Mouse (Mus musculus) MEL (cell line): ENCODE measurements at regions not wholly inside any gene's neighbourhood (a gene's known extent, or its start where the extent isn't known, plus 50 kb on each side); places are given as distances from the start of the nearest gene placed in this dataset.

Experiments used
- DNase-seq: peaks from one replicate; pipeline ENCODE4 v3.0.0; 2011; ENCODE audit warnings: low read depth, low spot score
- H3K27ac ChIP-seq: 2 replicates; pipeline ENCODE4 v1.5.1; 2012; ENCODE audit warnings: low read depth, mild to moderate bottlenecking, control low read depth, low read length, moderate library complexity; ENCODE audit not compliant: control insufficient read depth
- H3K27me3 ChIP-seq, 2 experiments: fragments of 150-350 bp in 1 of 2; sonication (generic) in 1 of 2; 2 replicates each; pipeline ENCODE4 v1.6.1; 2012; ENCODE audit warnings: low read length in 2 of 2, mild to moderate bottlenecking in 2 of 2, improper control_type of control experiment in 1 of 2, moderate library complexity in 1 of 2; ENCODE audit not compliant: insufficient read depth in 2 of 2, control insufficient read depth in 1 of 2
- H3K36me3 ChIP-seq, 2 experiments: 2 replicates each; pipeline ENCODE4 v1.6.1; 2012 to 2014; ENCODE audit warnings: low read length in 2 of 2, improper control_type of control experiment in 1 of 2, inconsistent platforms in 1 of 2, mild to moderate bottlenecking in 1 of 2; ENCODE audit not compliant: insufficient read depth in 2 of 2, control insufficient read depth in 1 of 2
- H3K4me1 ChIP-seq, 2 experiments: fragments of 150-350 bp in 1 of 2; sonication (generic) in 1 of 2; 2 replicates each; pipeline ENCODE4 v1.6.1; 2012; ENCODE audit warnings: low read length in 2 of 2, improper control_type of control experiment in 1 of 2, mild to moderate bottlenecking in 1 of 2; ENCODE audit not compliant: insufficient read depth in 2 of 2, control insufficient read depth in 1 of 2
- H3K4me3 ChIP-seq, 2 experiments: fragments of 150-350 bp in 1 of 2; sonication (generic) in 1 of 2; 2 replicates each; pipeline ENCODE4 v1.5.1; 2012; ENCODE audit warnings: low read depth in 2 of 2, low read length in 2 of 2, mild to moderate bottlenecking in 2 of 2, moderate library complexity in 2 of 2, control low read depth in 1 of 2, improper control_type of control experiment in 1 of 2; ENCODE audit not compliant: control insufficient read depth in 1 of 2, insufficient read depth in 1 of 2
- H3K79me2 ChIP-seq: 2 replicates; pipeline ENCODE4 v1.6.1; 2012; ENCODE audit warnings: mild to moderate bottlenecking, low read length, moderate library complexity; ENCODE audit not compliant: control insufficient read depth, poor library complexity, insufficient read depth
- H3K9ac ChIP-seq: 2 replicates; pipeline ENCODE4 v1.6.1; 2012; ENCODE audit warnings: low read depth, mild to moderate bottlenecking, control low read depth, low read length, moderate library complexity; ENCODE audit not compliant: control insufficient read depth, poor library complexity, severe bottlenecking
- H3K9me3 ChIP-seq: fragments of 150-350 bp; sonication (generic); replicated peaks from 2 replicates; pipeline ENCODE4 v1.6.1; 2012; ENCODE audit warnings: mild to moderate bottlenecking, low read length, improper control_type of control experiment, moderate library complexity; ENCODE audit not compliant: insufficient read depth
- BHLHE40 ChIP-seq: IDR thresholded peaks from 2 replicates; pipeline ENCODE4 v1.6.1; 2012; ENCODE audit warnings: low read depth, mild to moderate bottlenecking, inconsistent platforms, low read length, improper control_type of control experiment, borderline replicate concordance
- CHD1 ChIP-seq: IDR thresholded peaks from 2 replicates; pipeline ENCODE4 v1.6.1; 2012; ENCODE audit warnings: low read depth, mild to moderate bottlenecking, inconsistent platforms, low read length, improper control_type of control experiment
- CHD2 ChIP-seq: IDR thresholded peaks from 2 replicates; pipeline ENCODE4 v1.6.1; 2011; ENCODE audit warnings: low read length, improper control_type of control experiment
- CTCF ChIP-seq, 3 experiments: IDR thresholded peaks in 2 of 3; conservative IDR thresholded peaks in 1 of 3; 2 replicates each; pipeline ENCODE4 v1.5.1; 2011 to 2012; ENCODE audit warnings: low read length in 3 of 3, low read depth in 2 of 3, mild to moderate bottlenecking in 2 of 3, improper control_type of control experiment in 1 of 3, inconsistent platforms in 1 of 3, mixed read lengths in 1 of 3, moderate library complexity in 1 of 3; ENCODE audit not compliant: control insufficient read depth in 1 of 3, insufficient read depth in 1 of 3, poor library complexity in 1 of 3, severe bottlenecking in 1 of 3
- E2F4 ChIP-seq: IDR thresholded peaks from 2 replicates; pipeline ENCODE4 v1.6.1; 2011; ENCODE audit warnings: low read depth, low read length, improper control_type of control experiment, borderline replicate concordance
- ELF1 ChIP-seq: IDR thresholded peaks from 2 replicates; pipeline ENCODE4 v1.6.1; 2014; ENCODE audit warnings: low read depth, mild to moderate bottlenecking, inconsistent platforms, low read length, improper control_type of control experiment, moderate library complexity
- EP300 ChIP-seq, 2 experiments: IDR thresholded peaks; 2 replicates each; pipeline ENCODE4 v1.6.1; 2011; ENCODE audit warnings: improper control_type of control experiment in 2 of 2, low read length in 2 of 2, low read depth in 1 of 2, mild to moderate bottlenecking in 1 of 2
- GABPA ChIP-seq: IDR thresholded peaks from 2 replicates; pipeline ENCODE4 v1.6.1; 2012; ENCODE audit warnings: low read depth, mild to moderate bottlenecking, inconsistent platforms, low read length, improper control_type of control experiment, moderate library complexity
- HCFC1 ChIP-seq: IDR thresholded peaks from 2 replicates; pipeline ENCODE4 v1.6.1; 2012; ENCODE audit warnings: low read depth, mild to moderate bottlenecking, inconsistent platforms, low read length, improper control_type of control experiment, moderate library complexity
- JUND ChIP-seq: IDR thresholded peaks from 2 replicates; pipeline ENCODE4 v1.6.1; 2011; ENCODE audit warnings: low read depth, mild to moderate bottlenecking, improper control_type of control experiment, low read length
- KAT2A ChIP-seq: conservative IDR thresholded peaks from 2 replicates; pipeline ENCODE4 v1.6.1; 2012; ENCODE audit warnings: low read depth, low read length, improper control_type of control experiment, inconsistent platforms
- MEF2A ChIP-seq: IDR thresholded peaks from 2 replicates; pipeline ENCODE4 v1.6.1; 2014; ENCODE audit warnings: low read depth, mild to moderate bottlenecking, inconsistent platforms, low read length, improper control_type of control experiment; ENCODE audit not compliant: poor library complexity, insufficient replicate concordance, severe bottlenecking; ENCODE audit errors: extremely low read depth
- MXI1 ChIP-seq: IDR thresholded peaks from 2 replicates; pipeline ENCODE4 v1.6.1; 2011; ENCODE audit warnings: mild to moderate bottlenecking, low read depth, low read length, improper control_type of control experiment
- MYC ChIP-seq: IDR thresholded peaks from 2 replicates; pipeline ENCODE4 v1.6.1; 2011; ENCODE audit warnings: low read depth, mild to moderate bottlenecking, low read length, improper control_type of control experiment, moderate library complexity
- POLR2A ChIP-seq, 2 experiments: IDR thresholded peaks; 2 replicates each; pipeline ENCODE4 v1.6.1; 2011 to 2012; ENCODE audit warnings: low read length in 2 of 2, mild to moderate bottlenecking in 2 of 2, control low read depth in 1 of 2, improper control_type of control experiment in 1 of 2, low read depth in 1 of 2, moderate library complexity in 1 of 2; ENCODE audit not compliant: control insufficient read depth in 1 of 2, insufficient read depth in 1 of 2, poor library complexity in 1 of 2
- POLR2AphosphoS2 ChIP-seq: IDR thresholded peaks from 2 replicates; pipeline ENCODE4 v1.6.1; 2011; ENCODE audit warnings: low read length, improper control_type of control experiment
- POLR2AphosphoS5 ChIP-seq: IDR thresholded peaks from 2 replicates; pipeline ENCODE4 v1.6.1; 2012; ENCODE audit warnings: low read depth, borderline replicate concordance, mild to moderate bottlenecking, inconsistent platforms, low read length, moderate library complexity, mixed read lengths
- RAD21 ChIP-seq: IDR thresholded peaks from 2 replicates; pipeline ENCODE4 v1.6.1; 2011; ENCODE audit warnings: mild to moderate bottlenecking, low read depth, low read length, improper control_type of control experiment
- RCOR1 ChIP-seq: IDR thresholded peaks from 2 replicates; pipeline ENCODE4 v1.6.1; 2012; ENCODE audit warnings: low read depth, mild to moderate bottlenecking, inconsistent platforms, low read length, improper control_type of control experiment
- SIN3A ChIP-seq: IDR thresholded peaks from 2 replicates; pipeline ENCODE4 v1.6.1; 2012; ENCODE audit warnings: low read length, improper control_type of control experiment, inconsistent platforms
- SMC3 ChIP-seq: IDR thresholded peaks from 2 replicates; pipeline ENCODE4 v1.6.1; 2011; ENCODE audit warnings: low read depth, low read length, improper control_type of control experiment
- TBP ChIP-seq: IDR thresholded peaks from 2 replicates; pipeline ENCODE4 v1.8.0; 2011; ENCODE audit warnings: low read depth, low read length, improper control_type of control experiment
- USF2 ChIP-seq, 2 experiments: IDR thresholded peaks; 2 replicates each; pipeline ENCODE4 v1.6.1; 2011 to 2012; ENCODE audit warnings: improper control_type of control experiment in 2 of 2, low read length in 2 of 2, borderline replicate concordance in 1 of 2, inconsistent platforms in 1 of 2, low read depth in 1 of 2, mild to moderate bottlenecking in 1 of 2; ENCODE audit not compliant: insufficient read depth in 1 of 2

DNA sequence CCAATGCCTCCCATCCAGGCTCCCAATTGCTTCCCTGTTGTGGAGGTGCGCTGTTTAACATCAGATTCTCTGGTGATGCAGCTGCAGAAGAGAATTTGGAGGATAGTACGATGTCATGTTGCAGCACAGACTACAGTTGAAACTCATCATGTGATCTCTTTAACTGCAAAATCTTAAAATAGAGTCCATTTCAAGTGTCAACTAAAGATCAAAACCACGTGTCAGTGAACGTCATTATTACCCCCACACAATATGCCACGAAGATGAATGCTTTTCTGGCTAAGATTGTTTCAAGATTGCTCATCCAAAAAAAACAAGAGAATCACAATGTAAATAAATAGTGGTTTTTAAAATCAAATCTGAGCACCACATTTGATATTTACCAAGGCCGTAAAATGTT, 343.7 kb upstream of the Fam98a start:
- no peak for DNase-seq
- Histone ChIP-seq H3K4me3 (no peak overlapping the region), H3K27me3 (no peaks in the 10 kb centered on the region), H3K36me3 (no peaks in the 10 kb centered on the region), H3K27ac (no peak overlapping the region), H3K9me3 (no peaks in the 10 kb centered on the region), H3K9ac (no peak overlapping the region), H3K79me2 (no peaks in the 10 kb centered on the region), H3K4me1 (no peaks in the 10 kb centered on the region)
- TF ChIP-seq MYC (no peak), USF2 (IDR thresholded peaks at IDR 0.05; ENCODE audit: borderline replicate concordance in 1 of 2, insufficient read depth in 1 of 2, low read depth in 1 of 2, low read length in 2 of 2) (no peak), TBP (no peak), CHD1 (no peak), POLR2AphosphoS5 (no peak), RCOR1 (no peak), CTCF (IDR thresholded peaks at IDR 0.05 in 2 of 3, conservative IDR thresholded peaks at IDR 0.05 in 1 of 3; ENCODE audit: control insufficient read depth in 1 of 3, insufficient read depth in 1 of 3, low read depth in 2 of 3, low read length in 3 of 3, poor library complexity in 1 of 3, severe bottlenecking in 1 of 3) (no peak), POLR2A (IDR thresholded peaks at IDR 0.05; ENCODE audit: control insufficient read depth in 1 of 2, insufficient read depth in 1 of 2, low read depth in 1 of 2, low read length in 2 of 2, poor library complexity in 1 of 2) (no peak), ELF1 (no peak), JUND (no peak), GABPA (no peak), EP300 (IDR thresholded peaks at IDR 0.05; ENCODE audit: low read depth in 1 of 2, low read length in 2 of 2) (no peak), SIN3A (no peak), MEF2A (no peak), CHD2 (no peak), E2F4 (no peak), RAD21 (no peak), KAT2A (no peak)

DNA sequence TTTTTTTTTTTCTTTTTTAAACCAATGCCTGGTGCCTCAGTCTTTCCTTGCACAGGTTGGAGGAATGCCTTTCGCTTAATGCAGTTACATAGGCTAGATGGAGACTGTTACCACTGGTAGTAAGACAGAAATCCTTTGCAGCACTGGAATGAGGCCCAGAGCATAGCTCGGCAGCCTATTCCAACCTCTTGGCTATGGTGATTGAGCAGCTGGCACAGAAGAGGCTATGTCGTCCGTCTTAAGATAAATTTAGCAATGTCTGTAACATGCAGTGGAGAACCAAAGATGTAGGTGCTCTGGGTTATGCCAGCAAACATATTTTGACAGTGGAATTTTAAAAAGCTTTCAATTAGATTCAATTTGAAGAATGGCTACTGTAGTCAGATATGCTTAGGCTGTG, 343.2 kb upstream of the Fam98a start:
- no peak for DNase-seq
- no peaks in the 10 kb centered on the region for H3K27me3 ChIP-seq
- no peaks in the 10 kb centered on the region for H3K9me3 ChIP-seq
- H3K4me1 ChIP-seq: no peaks in the 10 kb centered on the region
- no peaks in the 10 kb centered on the region for H3K79me2 ChIP-seq
- no peak overlapping the region for H3K9ac ChIP-seq
- TF ChIP-seq HCFC1: no peak
- TF ChIP-seq GABPA: no peak
- TF ChIP-seq MXI1: no peak
- no peak for TF ChIP-seq BHLHE40
- TF ChIP-seq SMC3: no peak
- no peak for TF ChIP-seq POLR2AphosphoS2
- TF ChIP-seq ELF1: no peak
- TF ChIP-seq, all 39 proteins: peak for 0
- H3K4me3 ChIP-seq: no peak overlapping the region
- H3K36me3 ChIP-seq: no peaks in the 10 kb centered on the region
- no peak overlapping the region for H3K27ac ChIP-seq
